Mouse (Mus musculus): ENCODE data around the gene Nanog. TPM values are rescaled to one million over a fixed set of nuclear protein-coding genes. Genes with fewer than 3 reads are reported as not detected.

Gene Nanog
- polyA plus RNA-seq, 1 experiment from 2014 or later = 0.13 TPM

DNA sequence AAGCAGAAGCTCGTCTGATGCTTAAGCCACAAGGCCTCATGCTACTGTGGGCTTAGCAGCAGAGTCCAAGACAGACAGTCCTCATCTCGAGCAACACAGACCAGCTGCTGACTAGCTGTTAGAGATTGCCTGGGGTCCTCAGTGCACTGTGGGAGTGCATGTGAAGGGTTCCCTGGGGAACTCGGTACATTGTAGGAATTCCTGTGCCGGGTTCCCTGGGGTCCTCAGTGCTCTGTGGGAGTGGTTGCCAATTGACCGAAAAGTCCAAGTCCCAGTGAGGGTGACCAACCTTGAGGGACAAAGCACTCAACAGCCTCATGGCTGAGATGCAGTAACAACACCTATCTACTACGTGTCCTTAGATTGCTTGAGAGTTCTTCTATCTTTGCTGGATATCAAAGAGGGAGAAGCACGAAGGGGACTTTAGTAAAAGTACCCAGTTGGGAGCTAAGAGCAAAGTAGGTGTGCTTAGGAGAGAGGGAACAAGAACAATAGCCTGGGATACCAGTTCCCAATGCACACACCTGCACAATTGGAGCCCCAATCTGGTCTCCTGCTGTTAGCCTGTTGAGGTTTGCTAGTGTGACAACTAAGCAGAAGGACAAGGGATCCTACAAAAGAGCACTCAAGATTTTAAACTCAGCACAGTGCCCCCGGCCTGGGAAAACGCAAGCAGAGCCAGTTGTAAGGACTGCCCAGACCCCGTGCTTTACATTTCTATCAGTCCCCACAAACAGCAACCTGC, 37.4 kb downstream of the Nanog start:
- Histone ChIP-seq H3K9ac (no peak overlapping the region), H3K36me3 (replicated peaks) (no peaks in the 10 kb centered on the region), H3K4me1 (peaks cover 22% of the 10 kb centered on the region), H3K4me2 (no peak overlapping the region), H3K27ac (no peak overlapping the region), H3K9me3 (no peaks in the 10 kb centered on the region), H3K27me3 (replicated peaks) (peaks cover 21% of the 10 kb centered on the region), H3K4me3 (no peak overlapping the region)
- ATAC-seq (replicated peaks) = no peak
- 24% methylated on average over 10 of the region's 10 CpGs for WGBS

GRCm38 (mm10) chr6:122750579-122750978, 43.3 kb downstream of the Nanog start:
- no peaks in the 10 kb centered on the region for H3K9me3 ChIP-seq
- H3K36me3 ChIP-seq (replicated peaks) = no peaks in the 10 kb centered on the region
- no peak overlapping the region for H3K9ac ChIP-seq
- WGBS = 78% methylated on average over 6 of the region's 6 CpGs
- no peak overlapping the region for H3K27ac ChIP-seq
- no peaks in the 10 kb centered on the region for H3K27me3 ChIP-seq (replicated peaks)
- no peak overlapping the region for H3K4me3 ChIP-seq
- ATAC-seq (replicated peaks) = no peak
- no peak overlapping the region for H3K4me2 ChIP-seq
- H3K4me1 ChIP-seq = no peaks in the 10 kb centered on the region

- no peaks in the 10 kb centered on the region for H3K9me3 ChIP-seq
- H3K36me3 ChIP-seq (replicated peaks) = no peaks in the 10 kb centered on the region
- H3K4me3 ChIP-seq = no peak overlapping the region
- no peak for ATAC-seq (replicated peaks)
- H3K27ac ChIP-seq = no peak overlapping the region
- 63% methylated on average over 2 of the region's 2 CpGs for WGBS
- peaks cover 4% of the 10 kb centered on the region for H3K4me1 ChIP-seq
- H3K27me3 ChIP-seq (replicated peaks) = no peaks in the 10 kb centered on the region
- H3K9ac ChIP-seq = no peak overlapping the region
- H3K4me2 ChIP-seq = no peak overlapping the region
These were observed 48.6 kb downstream of the Nanog start for GRCm38 (mm10) chr6:122755913-122756312.

DNA sequence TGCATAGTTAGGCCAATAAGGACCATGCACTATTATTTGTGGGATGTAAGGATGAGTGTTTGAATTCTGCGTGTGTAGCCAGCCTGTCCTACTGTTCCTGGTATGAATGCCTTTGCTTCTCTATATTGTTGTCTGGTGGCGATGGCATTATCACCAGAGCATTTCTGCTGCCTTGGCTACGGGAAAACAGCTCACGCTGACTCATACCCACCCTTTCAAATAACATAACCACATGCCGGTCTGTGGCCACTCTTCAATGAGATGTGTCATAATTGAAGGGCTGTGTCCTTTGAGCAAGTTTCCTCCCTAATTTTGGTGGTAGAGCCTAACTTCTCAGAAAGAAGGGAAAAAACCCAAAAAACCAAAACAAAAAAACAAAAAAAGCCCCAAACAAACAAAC, 51.4 kb downstream of the Nanog start:
- ATAC-seq (replicated peaks) = no peak
- no peak overlapping the region for H3K9ac ChIP-seq
- no peak overlapping the region for H3K27ac ChIP-seq
- 56% methylated on average over 5 of the region's 5 CpGs for WGBS
- H3K4me3 ChIP-seq = no peak overlapping the region
- no peaks in the 10 kb centered on the region for H3K9me3 ChIP-seq
- H3K27me3 ChIP-seq (replicated peaks) = no peaks in the 10 kb centered on the region
- H3K4me2 ChIP-seq = no peak overlapping the region
- peaks cover 13% of the 10 kb centered on the region for H3K4me1 ChIP-seq
- no peaks in the 10 kb centered on the region for H3K36me3 ChIP-seq (replicated peaks)

DNA sequence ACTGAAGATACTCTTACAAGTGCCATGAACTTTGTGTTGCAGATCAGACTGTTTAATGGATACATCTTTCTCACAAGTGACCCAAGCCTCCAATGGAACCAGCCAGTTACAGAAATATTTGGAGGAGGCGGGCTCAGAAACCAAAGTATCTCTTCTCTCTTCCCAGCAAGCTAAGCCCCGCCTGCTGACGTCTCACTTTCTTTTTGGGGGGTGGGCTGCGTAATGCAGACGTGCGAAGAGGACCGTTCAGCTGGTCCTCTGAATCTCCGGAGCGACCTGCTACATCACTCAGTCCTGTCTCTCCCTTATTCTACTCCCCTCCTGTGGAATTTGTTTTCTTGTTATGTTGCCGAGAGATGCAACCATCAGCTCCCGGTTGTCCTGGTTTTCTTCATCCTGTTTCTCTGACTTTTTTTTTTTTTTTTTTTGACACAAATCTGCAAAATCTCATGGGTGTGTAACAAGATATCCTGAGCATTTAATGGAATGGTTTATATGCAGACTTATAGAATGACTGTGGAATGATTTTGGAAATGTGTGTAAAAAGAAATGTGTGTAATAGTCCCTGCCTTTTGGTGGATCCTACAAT, 53.8 kb downstream of the Nanog start:
- no peaks in the 10 kb centered on the region for H3K9me3 ChIP-seq
- no peaks in the 10 kb centered on the region for H3K27me3 ChIP-seq (replicated peaks)
- WGBS = 1% methylated on average over 11 of the region's 11 CpGs
- ATAC-seq (replicated peaks) = peak; percentile 65
- H3K9ac ChIP-seq = peak overlapping the region; percentile 45
- no peaks in the 10 kb centered on the region for H3K36me3 ChIP-seq (replicated peaks)
- peak overlapping the region; percentile 69 for H3K27ac ChIP-seq
- peak overlapping the region; percentile 44 for H3K4me3 ChIP-seq
- H3K4me2 ChIP-seq = peak overlapping the region; percentile 52
- H3K4me1 ChIP-seq = peaks cover 25% of the 10 kb centered on the region

DNA sequence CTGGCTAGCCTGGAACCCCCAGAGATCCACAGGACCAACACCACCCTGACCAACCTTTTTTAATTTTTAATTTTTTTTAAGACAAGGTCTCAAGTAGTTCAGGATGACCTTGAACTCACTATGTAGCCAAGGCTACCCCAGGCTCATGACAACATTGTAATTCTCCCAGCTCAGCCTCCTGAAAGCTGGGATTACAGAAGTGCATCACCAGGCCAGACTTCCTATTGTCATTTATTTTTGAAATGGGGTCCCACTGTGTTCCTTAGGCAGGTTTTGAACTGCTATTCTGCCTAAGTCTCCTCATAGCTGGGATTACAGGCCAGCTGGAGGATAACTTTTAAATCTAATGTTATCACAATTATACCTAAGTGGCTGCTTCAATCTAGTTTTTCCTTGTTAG, 54.6 kb downstream of the Nanog start:
- H3K9ac ChIP-seq = no peak overlapping the region
- H3K4me3 ChIP-seq = peak overlapping the region; percentile 44; the same call in 1 of the 2 replicates
- H3K4me1 ChIP-seq = peaks cover 31% of the 10 kb centered on the region
- no peak for ATAC-seq (replicated peaks)
- H3K9me3 ChIP-seq = no peaks in the 10 kb centered on the region
- H3K36me3 ChIP-seq (replicated peaks) = no peaks in the 10 kb centered on the region
- H3K27me3 ChIP-seq (replicated peaks) = no peaks in the 10 kb centered on the region
- no peak overlapping the region for H3K27ac ChIP-seq
- peak overlapping the region; percentile 52 for H3K4me2 ChIP-seq

DNA sequence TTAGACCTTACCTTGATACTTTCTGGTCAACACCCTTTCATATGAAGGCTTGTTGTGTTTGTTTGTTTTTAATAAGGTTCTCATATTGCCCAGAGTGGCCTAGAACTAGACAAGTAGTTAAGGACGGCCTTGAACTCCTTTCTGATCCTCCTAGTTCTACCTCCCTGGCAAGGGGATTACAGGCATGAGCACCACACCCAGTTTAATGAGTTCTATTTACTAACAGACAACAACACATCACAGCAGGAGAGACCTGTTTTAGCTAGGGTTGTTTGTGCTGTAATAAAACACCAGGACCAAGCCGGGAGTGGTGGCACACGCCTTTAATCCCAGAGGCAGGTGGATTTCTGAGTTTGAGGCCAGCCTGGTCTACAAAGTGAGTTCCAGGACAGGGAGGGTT, 55.2 kb downstream of the Nanog start:
- Histone ChIP-seq H3K4me1 (peaks cover 31% of the 10 kb centered on the region), H3K27me3 (replicated peaks) (no peaks in the 10 kb centered on the region), H3K9me3 (no peaks in the 10 kb centered on the region), H3K27ac (no peak overlapping the region), H3K36me3 (replicated peaks) (no peaks in the 10 kb centered on the region), H3K9ac (no peak overlapping the region), H3K4me3 (no peak overlapping the region), H3K4me2 (no peak overlapping the region)
- no peak for ATAC-seq (replicated peaks)
- 83% methylated on average over 3 of the region's 3 CpGs for WGBS

DNA sequence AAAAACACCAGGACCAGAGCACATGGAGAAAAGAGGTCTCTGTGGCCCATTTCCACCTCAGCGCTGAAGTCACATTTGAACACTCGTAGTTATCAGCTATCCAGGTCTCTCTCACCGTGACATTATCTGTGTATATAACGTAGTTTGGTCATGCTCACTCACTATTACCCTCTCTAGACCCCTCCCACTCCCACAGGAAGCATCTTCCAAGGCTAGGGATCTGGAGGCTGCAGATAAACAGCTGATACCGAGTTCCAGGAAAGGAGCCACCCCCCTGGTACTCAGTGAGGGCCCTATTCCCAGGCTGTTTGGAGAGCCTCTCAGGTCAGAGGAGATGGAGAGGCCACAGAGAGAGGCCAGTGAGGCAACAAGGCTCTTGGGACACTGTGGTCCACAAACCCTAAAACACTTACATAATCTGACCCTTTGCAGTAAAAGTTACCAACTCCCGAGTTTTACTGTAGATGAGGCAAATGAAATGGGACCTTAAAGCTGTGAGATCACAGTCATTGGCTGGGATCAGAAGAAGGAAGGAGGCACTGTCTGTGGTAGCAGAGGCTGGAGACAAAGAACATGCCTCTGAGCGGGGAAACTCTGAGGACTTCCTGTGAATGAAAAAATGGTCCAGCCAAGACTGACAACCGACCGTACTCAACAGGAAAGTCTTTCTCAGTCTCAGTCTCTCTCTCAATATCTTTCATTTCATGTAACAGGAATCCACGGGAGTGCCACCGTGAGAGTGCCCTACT, 55.8 kb downstream of the Nanog start:
- Histone ChIP-seq H3K27me3 (replicated peaks) (no peaks in the 10 kb centered on the region), H3K27ac (no peak overlapping the region), H3K4me2 (no peak overlapping the region), H3K9ac (no peak overlapping the region), H3K9me3 (no peaks in the 10 kb centered on the region), H3K4me3 (no peak overlapping the region), H3K4me1 (peaks cover 31% of the 10 kb centered on the region), H3K36me3 (replicated peaks) (no peaks in the 10 kb centered on the region)
- ATAC-seq (replicated peaks) = no peak
- WGBS = 78% methylated on average over 11 of the region's 11 CpGs

GRCm38 (mm10) chr6:122763844-122764445, 56.7 kb downstream of the Nanog start:
- H3K4me1 ChIP-seq = peaks cover 31% of the 10 kb centered on the region
- H3K9ac ChIP-seq = peak overlapping the region; percentile 74
- H3K36me3 ChIP-seq (replicated peaks) = no peaks in the 10 kb centered on the region
- H3K4me2 ChIP-seq = peak overlapping the region; percentile 80
- 30% methylated on average over 17 of the region's 17 CpGs for WGBS
- peak overlapping the region; percentile 96 for H3K27ac ChIP-seq
- H3K27me3 ChIP-seq (replicated peaks) = no peaks in the 10 kb centered on the region
- no peaks in the 10 kb centered on the region for H3K9me3 ChIP-seq
- H3K4me3 ChIP-seq = peak overlapping the region; percentile 56
- peak; percentile 29; the same call in 1 of the 2 replicates for ATAC-seq (replicated peaks)

Other genes starting within 250 kb of the Nanog start
- 120 and 121 TPM in 2 replicates for gene Rimklb, start 208.7 kb upstream of the Nanog start, polyA plus RNA-seq (2015; fragmentation: Nextera tagmentation; extraction: Ambion mirVana)
- 2.3 and 3.7 TPM in 2 replicates for gene Mfap5, start 201.6 kb upstream of the Nanog start, polyA plus RNA-seq (2015; fragmentation: Nextera tagmentation; extraction: Ambion mirVana)
- 0.40 and 0.56 TPM in 2 replicates for gene Aicda, start 153.7 kb upstream of the Nanog start, polyA plus RNA-seq (2015; fragmentation: Nextera tagmentation; extraction: Ambion mirVana)
- 1.5 and 2.2 TPM in 2 replicates for gene Apobec1, start 105.0 kb upstream of the Nanog start, polyA plus RNA-seq (2015; fragmentation: Nextera tagmentation; extraction: Ambion mirVana)
- not detected in 2 replicates for gene Gdf3, start 97.4 kb upstream of the Nanog start, polyA plus RNA-seq (2015; fragmentation: Nextera tagmentation; extraction: Ambion mirVana)
- gene Dppa3, start 81.1 kb upstream of the Nanog start, polyA plus RNA-seq (2015; fragmentation: Nextera tagmentation; extraction: Ambion mirVana) = not detected in 2 replicates
- gene Slc2a3, start 94.2 kb downstream of the Nanog start, polyA plus RNA-seq (2015; fragmentation: Nextera tagmentation; extraction: Ambion mirVana) = 34.6 and 36.8 TPM in 2 replicates
- gene Foxj2, start 112.4 kb downstream of the Nanog start, polyA plus RNA-seq (2015; fragmentation: Nextera tagmentation; extraction: Ambion mirVana) = 8.3 and 9.1 TPM in 2 replicates
- 1.4 and 1.6 TPM in 2 replicates for gene C3ar1, start 148.7 kb downstream of the Nanog start, polyA plus RNA-seq (2015; fragmentation: Nextera tagmentation; extraction: Ambion mirVana)
- 134 and 146 TPM in 2 replicates for gene Necap1, start 167.0 kb downstream of the Nanog start, polyA plus RNA-seq (2015; fragmentation: Nextera tagmentation; extraction: Ambion mirVana)
- 2.0 and 2.1 TPM in 2 replicates for gene Clec4a1, start 214.4 kb downstream of the Nanog start, polyA plus RNA-seq (2015; fragmentation: Nextera tagmentation; extraction: Ambion mirVana)
- 1.6 TPM in 2 replicates for gene Clec4a3, start 245.0 kb downstream of the Nanog start, polyA plus RNA-seq (2015; fragmentation: Nextera tagmentation; extraction: Ambion mirVana)

All from midbrain, embryonic 15.5 days (tissue).